Mouse (Mus musculus) liver, embryonic 11.5 days (tissue): ENCODE measurements at regions not wholly inside any gene's neighbourhood (a gene's known extent, or its start where the extent isn't known, plus 50 kb on each side); places are given as distances from the start of the nearest gene placed in this dataset.

ENCODE experiments used
- ATAC-seq: fragments of 200-750 bp; cut with Nextera tagmentation; replicated peaks from 2 replicates; pipeline ENCODE4 v1.8.0; 2017; ENCODE audit warnings: moderate number of reproducible peaks, mild to moderate bottlenecking, moderate TSS enrichment, moderate library complexity; ENCODE audit not compliant: low FRiP score
- DNase-seq: peaks from one replicate; pipeline ENCODE4 v3.0.0-alpha.2; 2017; ENCODE audit warnings: low spot score
- H3K27ac ChIP-seq: fragments of 300-500 bp; sonication (generic); 2 replicates; pipeline ENCODE4 v1.5.1; 2014; ENCODE audit warnings: mild to moderate bottlenecking, low read depth, low read length, control low read depth
- H3K27me3 ChIP-seq: fragments of 300-500 bp; sonication (generic); replicated peaks from 2 replicates; pipeline ENCODE4 v1.6.1; 2014; ENCODE audit warnings: low read length, mixed read lengths; ENCODE audit not compliant: control insufficient read depth, insufficient read depth
- H3K36me3 ChIP-seq: fragments of 300-500 bp; sonication (generic); 2 replicates; pipeline ENCODE4 v1.6.1; 2014; ENCODE audit warnings: mild to moderate bottlenecking, low read length, moderate library complexity, mixed read lengths; ENCODE audit not compliant: control insufficient read depth, insufficient read depth
- H3K4me1 ChIP-seq: fragments of 300-500 bp; sonication (generic); replicated peaks from 2 replicates; pipeline ENCODE4 v1.6.1; 2014; ENCODE audit warnings: low read length, mixed read lengths; ENCODE audit not compliant: control insufficient read depth, insufficient read depth
- H3K4me2 ChIP-seq: fragments of 300-500 bp; sonication (generic); 2 replicates; pipeline ENCODE4 v1.6.1; 2014; ENCODE audit warnings: mild to moderate bottlenecking, control low read depth, moderate library complexity
- H3K4me3 ChIP-seq: fragments of 300-500 bp; sonication (generic); 2 replicates; pipeline ENCODE4 v1.5.1; 2014; ENCODE audit warnings: low read depth, low read length, control low read depth
- H3K9ac ChIP-seq: fragments of 300-500 bp; sonication (generic); 2 replicates; pipeline ENCODE4 v1.6.1; 2014; ENCODE audit warnings: low read depth, low read length, control low read depth
- H3K9me3 ChIP-seq: fragments of 300-500 bp; sonication (generic); 2 replicates; pipeline ENCODE4 v1.6.1; 2016; ENCODE audit warnings: low read length, inconsistent platforms, mixed read lengths; ENCODE audit not compliant: control insufficient read depth
- WGBS: fragments of 180-500 bp; shearing (Covaris S2); extraction: QIAGEN DNeasy Blood & Tissue Kit; methylation state at CpG from one replicate; pipeline ENCODE4 v1.1.7; 2014; 5-methylcytosine and 5-hydroxymethylcytosine counted together

GRCm38 (mm10) chr1:90519284-90520275, 83.2 kb upstream of the Cops8 start:
- no peaks in the 10 kb centered on the region for H3K36me3 ChIP-seq

GRCm38 (mm10) chr1:90522294-90522693, 80.5 kb upstream of the Cops8 start:
- no peak for ATAC-seq
- Histone ChIP-seq H3K27ac (no peak overlapping the region), H3K27me3 (no peaks in the 10 kb centered on the region; the same call in 1 of the 2 replicates), H3K4me3 (no peak overlapping the region), H3K4me2 (no peak overlapping the region), H3K36me3 (no peaks in the 10 kb centered on the region), H3K9me3 (no peaks in the 10 kb centered on the region), H3K9ac (no peak overlapping the region), H3K4me1 (no peaks in the 10 kb centered on the region; the same call in 1 of the 2 replicates)
- WGBS: 77% methylated on average over 8 of the region's 8 CpGs
- DNase-seq: no peak

More at GRCm38 (mm10) chr1:90519284-90520275, 83.2 kb upstream of the Cops8 start:
- 64% methylated on average over 12 of the region's 12 CpGs for WGBS
- H3K4me3 ChIP-seq: no peak overlapping the region
- H3K27me3 ChIP-seq: no peaks in the 10 kb centered on the region; the same call in 1 of the 2 replicates
- no peak for DNase-seq
- H3K4me2 ChIP-seq: no peak overlapping the region
- no peaks in the 10 kb centered on the region for H3K9me3 ChIP-seq
- H3K4me1 ChIP-seq: no peaks in the 10 kb centered on the region; the same call in 1 of the 2 replicates
- no peak for ATAC-seq
- no peak overlapping the region for H3K9ac ChIP-seq
- H3K27ac ChIP-seq: no peak overlapping the region

DNA sequence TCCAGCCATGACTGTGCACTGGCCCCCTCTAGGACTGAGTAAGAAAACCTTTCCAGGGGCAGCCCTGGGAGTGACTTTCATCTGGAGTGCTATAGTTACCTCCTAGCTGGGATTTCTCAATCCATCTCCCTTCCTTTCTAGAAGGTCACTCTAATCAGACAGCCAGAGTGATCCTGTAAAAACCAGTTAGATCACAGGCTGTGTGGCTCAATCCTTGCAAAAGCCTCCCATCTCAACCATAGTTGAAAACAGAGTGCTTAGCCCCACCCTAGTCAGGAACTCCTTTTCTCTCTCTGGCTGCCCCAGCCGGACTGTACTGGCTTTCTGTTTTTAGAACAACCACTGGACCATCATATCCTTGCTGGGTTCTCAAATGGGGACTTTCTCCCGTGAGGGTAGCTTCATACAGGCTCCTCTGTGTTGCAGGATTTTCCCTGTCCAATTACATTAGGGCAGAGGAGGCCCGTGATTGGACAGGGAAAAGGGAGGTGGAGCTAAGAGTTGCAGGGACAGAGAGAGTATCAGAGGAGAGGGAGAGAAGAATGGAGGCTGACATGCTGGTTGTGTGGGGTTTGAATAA, 78.0 kb upstream of the Cops8 start:
- ATAC-seq: no peak
- Histone ChIP-seq H3K4me1 (no peaks in the 10 kb centered on the region), H3K27ac (no peak overlapping the region), H3K27me3 (no peaks in the 10 kb centered on the region; the same call in 1 of the 2 replicates), H3K9me3 (no peaks in the 10 kb centered on the region), H3K4me2 (no peak overlapping the region), H3K36me3 (no peaks in the 10 kb centered on the region), H3K4me3 (no peak overlapping the region), H3K9ac (no peak overlapping the region)
- no peak for DNase-seq
- WGBS: 25% methylated on average over 3 of the region's 3 CpGs

GRCm38 (mm10) chr1:90526311-90526710, 76.5 kb upstream of the Cops8 start:
- 79% methylated on average over 7 of the region's 7 CpGs for WGBS

DNA sequence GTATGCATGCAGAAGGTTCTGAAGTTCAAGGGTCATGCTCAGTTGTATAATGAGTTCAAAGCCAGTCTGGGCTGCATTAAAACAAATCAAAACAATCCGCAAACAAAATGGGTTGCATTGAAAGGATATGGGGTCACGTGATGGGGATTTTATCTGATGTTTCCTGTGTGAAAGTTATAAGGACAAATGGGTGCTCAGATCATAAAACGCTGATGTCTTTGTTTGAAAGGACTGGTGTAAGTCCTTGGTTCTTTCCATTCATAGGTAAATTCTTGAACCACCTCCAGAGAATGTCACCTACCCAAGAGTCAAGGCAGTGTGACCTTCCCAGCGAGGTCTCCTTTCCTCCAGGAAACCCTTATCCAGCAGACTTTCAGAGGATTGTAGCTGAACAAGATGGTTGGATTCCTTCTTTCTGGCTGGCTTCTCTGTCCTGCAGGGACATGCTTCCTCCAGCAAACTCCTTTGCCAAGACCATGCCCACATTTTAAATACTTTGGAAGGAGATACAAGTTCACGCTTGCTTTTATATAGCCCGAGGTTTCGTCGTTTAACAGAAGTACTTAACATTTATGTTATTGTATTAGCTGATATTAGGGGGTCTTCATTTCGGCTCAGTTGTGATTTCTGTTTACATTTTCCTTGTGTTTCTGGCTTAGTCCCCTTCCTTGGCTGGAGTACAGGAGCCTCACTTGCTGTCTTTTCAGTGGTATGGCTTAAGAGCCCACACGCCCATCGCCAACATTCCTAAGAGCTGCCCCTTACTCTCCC, 74.6 kb upstream of the Cops8 start:
- ATAC-seq (no peak), DNase-seq (no peak)
- Histone ChIP-seq H3K9ac (no peak overlapping the region), H3K4me1 (no peaks in the 10 kb centered on the region), H3K9me3 (no peaks in the 10 kb centered on the region), H3K36me3 (no peaks in the 10 kb centered on the region), H3K4me2 (no peak overlapping the region), H3K27me3 (no peaks in the 10 kb centered on the region; the same call in 1 of the 2 replicates), H3K27ac (no peak overlapping the region), H3K4me3 (no peak overlapping the region)
- WGBS: 81% methylated on average over 11 of the region's 11 CpGs

More at GRCm38 (mm10) chr1:90526311-90526710, 76.5 kb upstream of the Cops8 start:
- ATAC-seq (no peak), DNase-seq (no peak)
- H3K27me3 ChIP-seq: no peaks in the 10 kb centered on the region; the same call in 1 of the 2 replicates
- H3K4me3 ChIP-seq: no peak overlapping the region
- H3K9ac ChIP-seq: no peak overlapping the region
- H3K4me2 ChIP-seq: no peak overlapping the region
- H3K36me3 ChIP-seq: no peaks in the 10 kb centered on the region
- H3K4me1 ChIP-seq: no peaks in the 10 kb centered on the region
- H3K27ac ChIP-seq: no peak overlapping the region
- H3K9me3 ChIP-seq: no peaks in the 10 kb centered on the region

GRCm38 (mm10) chr1:90533481-90533880, 69.3 kb upstream of the Cops8 start:
- Histone ChIP-seq H3K9ac (no peak overlapping the region), H3K27me3 (no peaks in the 10 kb centered on the region), H3K4me3 (no peak overlapping the region), H3K9me3 (no peaks in the 10 kb centered on the region), H3K27ac (no peak overlapping the region), H3K36me3 (no peaks in the 10 kb centered on the region), H3K4me1 (no peaks in the 10 kb centered on the region), H3K4me2 (no peak overlapping the region)
- 87% methylated on average over 6 of the region's 6 CpGs for WGBS
- DNase-seq (no peak), ATAC-seq (no peak)

DNA sequence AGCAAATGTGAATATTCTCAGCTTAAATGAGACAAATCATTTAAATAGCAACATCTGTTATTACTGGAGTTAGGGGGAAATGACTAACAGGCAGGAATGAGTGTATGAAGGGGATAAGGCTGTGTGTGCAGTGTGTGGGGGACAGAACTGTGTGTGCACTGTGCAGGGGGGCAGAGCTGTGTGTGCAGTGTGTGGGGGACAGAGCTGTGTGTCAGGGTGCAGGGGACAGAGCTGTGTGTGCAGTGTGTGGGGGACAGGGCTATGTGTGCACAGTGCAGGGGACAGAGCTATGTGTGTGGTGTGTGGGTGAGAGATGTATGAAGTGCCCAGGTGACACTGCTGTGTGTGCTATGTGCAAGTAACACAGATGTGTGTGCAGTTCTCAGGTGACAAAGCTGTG, 66.7 kb upstream of the Cops8 start:
- no peaks in the 10 kb centered on the region for H3K36me3 ChIP-seq
- ATAC-seq (no peak), DNase-seq (no peak)
- H3K4me1 ChIP-seq: no peaks in the 10 kb centered on the region
- H3K27me3 ChIP-seq: no peaks in the 10 kb centered on the region
- H3K4me2 ChIP-seq: no peak overlapping the region
- no peak overlapping the region for H3K27ac ChIP-seq
- H3K9ac ChIP-seq: no peak overlapping the region
- H3K4me3 ChIP-seq: no peak overlapping the region
- H3K9me3 ChIP-seq: no peaks in the 10 kb centered on the region
